Mouse (Mus musculus) left cerebral cortex, adult 18-20 months (tissue): Measurements from ENCODE around the gene Armc10. TPM values are rescaled to one million over a fixed set of nuclear protein-coding genes. Genes with fewer than 3 reads are reported as not detected.
"Not testable (repeated sequence)": the region's sequence is repeated elsewhere in the genome, so short reads cannot be mapped to it uniquely, and the experiment has no call there.

ENCODE experiments used
- DNase-seq, 2 experiments: peaks; one replicate each; pipeline ENCODE4 v3.0.0; 2021 to 2022; ENCODE audit warnings: low spot score in 2 of 2, mixed read lengths in 1 of 2
- total RNA-seq, 2 experiments: library from RNA; stranded (reverse); gene quantifications; 2 replicates each; pipeline ENCODE4 v1.2.3; 2021

Gene Armc10
- total RNA-seq, 2 experiments from 2014 or later = 22.2 to 24.5 TPM

DNA sequence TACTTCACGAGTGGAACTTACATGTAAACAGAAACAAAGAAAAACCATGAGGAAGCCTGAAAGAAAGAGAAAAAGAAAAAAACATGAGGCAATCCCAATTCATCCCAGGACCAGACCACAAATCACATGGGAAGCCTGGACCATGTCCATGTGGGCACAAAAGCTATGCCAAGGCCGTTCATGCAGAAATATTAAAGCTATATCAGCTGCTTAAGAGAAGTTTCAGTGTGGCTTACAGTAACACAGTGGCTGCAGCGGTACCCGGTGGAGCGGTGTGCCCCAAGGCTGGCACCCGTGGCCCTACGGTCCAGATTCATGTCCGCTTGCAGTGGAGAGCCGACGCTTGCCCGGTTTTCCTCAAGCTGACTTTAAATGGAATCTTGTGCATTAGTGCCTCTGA is 17.5 kb downstream of the Armc10 start:
- no peak for DNase-seq

DNA sequence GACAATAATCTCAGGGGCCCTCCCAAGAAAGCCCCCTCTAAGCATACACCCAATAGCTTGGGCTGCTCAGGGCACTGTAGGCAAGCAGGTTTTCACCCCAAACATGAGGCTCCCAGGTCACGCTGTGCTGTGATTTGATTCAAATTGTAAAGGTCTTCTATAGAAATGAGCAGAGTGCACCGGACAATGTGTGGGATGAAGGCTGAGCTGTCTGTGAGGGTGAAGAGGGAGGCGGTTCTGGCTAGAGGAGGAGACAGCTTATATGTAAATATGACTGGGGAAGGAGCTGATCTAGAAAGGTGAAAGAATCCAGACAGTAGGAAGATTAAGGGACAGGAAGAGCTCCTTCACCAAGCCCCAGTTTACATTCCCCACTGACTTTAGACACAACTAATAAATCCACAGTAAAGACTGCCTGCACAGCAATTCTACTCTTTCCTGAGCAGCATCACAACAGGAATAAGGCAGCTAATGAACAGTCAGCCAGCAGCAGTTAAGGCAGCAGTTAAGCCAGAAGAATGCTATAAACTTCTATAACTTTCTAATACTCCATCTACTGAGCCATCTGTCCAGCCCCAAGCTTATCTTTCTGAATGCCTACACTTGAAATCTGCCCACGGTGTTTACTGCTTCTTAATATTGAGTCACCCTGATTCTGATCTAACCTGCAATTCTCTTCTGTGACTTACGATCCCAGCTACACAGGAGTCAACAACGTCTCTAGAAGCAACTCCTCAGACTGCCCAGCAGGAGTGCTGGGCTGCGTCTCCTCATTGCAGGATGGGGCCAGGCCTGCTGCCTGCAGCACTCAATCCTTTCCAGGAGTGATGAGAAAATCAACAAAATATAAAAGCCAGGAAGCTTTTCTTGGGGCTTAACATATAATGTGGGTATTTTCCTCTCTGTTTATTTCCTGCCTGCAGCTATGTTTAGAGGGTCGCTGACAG is 21.9 kb downstream of the Armc10 start:
- no peak for DNase-seq

GRCm38 (mm10) chr5:21669307-21669706 is 23.7 kb downstream of the Armc10 start:
- DNase-seq = no peak

- no peak for DNase-seq
Observed at GRCm38 (mm10) chr5:21672812-21673635, 27.4 kb downstream of the Armc10 start.

DNA sequence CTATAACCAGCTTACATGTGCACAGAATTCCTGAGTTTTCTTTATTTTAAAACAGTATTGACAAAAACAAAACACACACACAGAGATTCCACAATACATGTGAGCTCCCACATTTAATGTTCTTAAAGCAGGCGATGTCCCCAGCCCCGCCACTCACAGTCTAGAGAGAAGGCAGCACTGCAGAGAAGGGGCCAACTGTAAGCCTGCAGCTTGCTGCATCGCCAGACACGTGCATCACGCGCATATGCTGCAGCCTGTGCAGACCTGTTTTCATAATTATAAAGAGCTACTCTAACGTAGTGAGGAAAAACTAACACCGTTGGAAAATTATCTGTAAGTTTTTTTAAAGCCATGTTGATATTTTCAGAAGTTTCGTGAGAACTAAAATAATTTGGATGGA is 28.1 kb downstream of the Armc10 start:
- no peak for DNase-seq

DNA sequence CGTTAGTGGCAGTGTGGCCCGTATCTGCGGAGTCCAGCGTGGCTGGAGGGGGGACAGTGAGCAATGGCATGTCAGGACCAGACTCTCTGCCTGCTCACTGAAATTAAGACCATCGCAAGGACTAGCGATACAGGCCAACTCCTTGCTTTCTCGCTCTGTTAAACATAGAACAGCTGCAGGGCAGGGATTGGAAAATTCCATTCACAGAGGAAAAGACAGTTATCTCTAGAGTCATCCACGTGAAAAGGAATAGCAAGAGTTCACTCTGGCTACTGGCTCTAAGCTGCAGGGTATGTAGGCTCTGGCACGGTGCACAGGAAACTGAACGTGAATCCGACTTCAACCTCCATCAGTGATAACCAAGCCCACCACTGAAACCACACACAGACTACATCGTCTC is 29.4 kb downstream of the Armc10 start:
- DNase-seq = no peak

GRCm38 (mm10) chr5:21675494-21675893 is 29.9 kb downstream of the Armc10 start:
- DNase-seq = no peak

- DNase-seq = no peak
Observed at GRCm38 (mm10) chr5:21677939-21678338, 32.3 kb downstream of the Armc10 start.

DNA sequence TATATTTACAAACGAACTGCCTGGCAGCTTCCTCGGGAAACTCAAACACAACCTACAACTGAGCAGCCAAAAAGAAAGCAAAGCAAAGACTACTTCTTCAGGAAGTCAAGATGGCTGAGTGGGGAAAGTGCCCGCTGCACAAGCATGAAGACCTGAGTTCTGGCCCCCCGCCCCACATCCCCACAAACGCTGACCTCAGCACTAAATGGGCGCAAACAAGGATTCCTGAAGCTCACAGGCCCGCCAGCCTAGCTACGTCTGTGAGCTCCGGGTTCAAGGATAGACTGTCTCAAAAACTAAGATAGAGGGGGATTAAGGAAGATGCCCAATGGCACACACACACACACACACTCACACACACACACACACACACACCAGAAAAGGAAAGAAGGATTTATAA is 32.8 kb downstream of the Armc10 start:
- DNase-seq = peak in 1 of 2 experiments; percentile 0

- DNase-seq = no peak
Observed at GRCm38 (mm10) chr5:21680029-21680428, 34.4 kb downstream of the Armc10 start.

- DNase-seq = no peak
Observed at GRCm38 (mm10) chr5:21680940-21681339, 35.3 kb downstream of the Armc10 start.

DNA sequence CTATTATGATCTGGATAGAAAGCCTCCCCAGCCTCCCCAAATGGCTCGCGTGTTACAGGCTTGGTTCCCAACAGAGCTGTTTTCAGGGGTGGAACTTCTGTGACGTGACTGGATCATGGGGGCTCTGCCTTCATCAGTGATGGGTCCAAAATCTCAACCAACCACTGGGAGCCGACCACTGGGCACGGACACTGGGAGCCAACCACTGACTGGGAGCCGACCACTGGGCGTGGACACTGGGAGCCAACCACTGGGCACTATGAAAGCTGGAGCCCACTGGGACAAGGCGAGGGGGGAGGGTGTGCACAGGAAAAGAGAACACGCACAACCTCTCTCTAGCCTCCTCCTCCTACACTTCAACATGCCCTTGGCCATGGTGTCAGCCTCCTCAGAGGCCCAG is 38.2 kb downstream of the Armc10 start:
- no peak for DNase-seq

DNA sequence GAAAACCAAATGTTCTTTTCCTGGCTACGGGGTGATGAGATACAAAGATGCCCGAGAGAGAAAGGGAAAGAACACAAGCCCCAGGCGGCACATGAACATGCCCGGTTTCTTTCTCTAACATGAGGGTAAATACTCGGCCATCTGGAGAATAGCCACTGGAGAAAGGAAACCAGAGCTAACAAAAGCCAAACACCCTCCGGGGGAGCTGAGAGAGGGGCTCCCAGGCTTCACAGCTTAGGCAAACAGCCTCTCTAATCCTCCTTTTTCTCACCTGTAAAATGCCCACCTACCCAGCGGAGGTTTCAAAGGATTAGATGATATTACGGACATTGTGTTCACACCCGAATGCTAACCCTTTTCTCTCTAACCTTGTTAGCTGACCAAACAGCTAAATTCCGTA is 39.4 kb downstream of the Armc10 start:
- no peak for DNase-seq

DNA sequence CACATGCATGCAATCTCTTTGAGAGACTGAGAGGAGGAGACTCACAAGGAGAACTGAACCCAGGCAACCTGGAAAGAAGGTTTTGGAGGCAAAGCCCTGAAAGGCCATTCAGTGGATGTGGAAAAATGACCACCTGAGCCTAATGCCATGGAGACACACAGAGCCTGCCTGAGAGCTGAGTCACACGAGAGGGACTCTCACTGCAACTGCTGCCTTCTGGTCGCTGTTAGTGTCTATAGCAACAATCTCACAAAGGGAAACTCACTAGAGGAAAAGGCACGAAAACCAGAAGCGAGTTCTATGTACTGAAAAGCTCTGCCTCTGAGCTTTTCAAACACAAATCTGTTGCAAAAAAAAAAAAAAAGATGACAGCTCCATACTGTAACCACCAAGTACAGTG is 41.4 kb downstream of the Armc10 start:
- DNase-seq = no peak

GRCm38 (mm10) chr5:21692230-21692629 is 46.6 kb downstream of the Armc10 start:
- no peak for DNase-seq

GRCm38 (mm10) chr5:21693372-21693870 is 47.8 kb downstream of the Armc10 start:
- DNase-seq = no peak

GRCm38 (mm10) chr5:21694854-21695490 is 49.4 kb downstream of the Armc10 start:
- DNase-seq = no peak

GRCm38 (mm10) chr5:21699555-21699954 is 53.9 kb downstream of the Armc10 start:
- not testable (repeated sequence) for DNase-seq

GRCm38 (mm10) chr5:21700272-21700821 is 54.7 kb downstream of the Armc10 start:
- no peak for DNase-seq

DNA sequence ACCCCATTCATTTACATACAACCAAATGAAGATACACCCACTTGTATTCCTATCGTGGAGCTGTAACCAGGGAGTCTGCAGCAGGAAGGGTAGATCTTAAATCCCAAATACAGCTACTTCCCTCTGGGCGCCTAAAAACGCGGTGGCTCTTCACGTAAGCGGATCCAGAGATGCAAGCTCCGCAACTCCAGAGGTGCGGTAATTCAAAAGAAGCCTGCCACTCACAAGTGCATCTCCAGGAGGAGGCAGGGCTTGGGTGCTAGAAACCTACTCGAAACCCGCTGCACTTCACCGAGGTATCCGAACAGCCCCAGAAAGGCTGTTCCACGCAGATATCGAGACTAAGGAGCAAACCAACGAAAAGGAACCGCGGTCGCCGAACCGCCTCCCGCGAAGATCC is 55.3 kb downstream of the Armc10 start:
- DNase-seq = no peak
